Mouse (Mus musculus): ENCODE data around the gene Stim1. TPM values are rescaled to one million over a fixed set of nuclear protein-coding genes. Genes with fewer than 3 reads are reported as not detected.

Stim1 gene
- polyA plus RNA-seq, 1 experiment from 2014 or later, result 32.9 TPM

GRCm38 (mm10) chr7:102337898-102338297 is 70.3 kb downstream of the Stim1 start:
- no peaks in the 10 kb centered on the region for H3K36me3 ChIP-seq (ENCODE audit: inconsistent target)
- H3K79me2 ChIP-seq (ENCODE audit: inconsistent target), result no peaks in the 10 kb centered on the region
- WGBS (ENCODE audit: missing documents), result 7% methylated on average over 3 of the region's 3 CpGs
- no peak overlapping the region for H3K27ac ChIP-seq
- H3K4me3 ChIP-seq (ENCODE audit: inconsistent target), result no peak overlapping the region

- no peaks in the 10 kb centered on the region for H3K36me3 ChIP-seq (ENCODE audit: inconsistent target)
- no peak overlapping the region for H3K27ac ChIP-seq
- H3K4me3 ChIP-seq (ENCODE audit: inconsistent target), result no peak overlapping the region
- 83% methylated on average over 3 of the region's 3 CpGs for WGBS (ENCODE audit: missing documents)
- H3K79me2 ChIP-seq (ENCODE audit: inconsistent target), result no peaks in the 10 kb centered on the region
These were observed 71.3 kb downstream of the Stim1 start for GRCm38 (mm10) chr7:102338956-102339355.

- WGBS (ENCODE audit: missing documents), result 81% methylated on average over 2 of the region's 2 CpGs
These were observed 78.3 kb downstream of the Stim1 start for GRCm38 (mm10) chr7:102345893-102346292.

GRCm38 (mm10) chr7:102347327-102347726 is 79.7 kb downstream of the Stim1 start:
- 42% methylated on average over 3 of the region's 3 CpGs for WGBS (ENCODE audit: missing documents)
- Histone ChIP-seq H3K36me3 (ENCODE audit: inconsistent target) (no peaks in the 10 kb centered on the region), H3K27ac (no peak overlapping the region), H3K4me3 (ENCODE audit: inconsistent target) (no peak overlapping the region), H3K79me2 (ENCODE audit: inconsistent target) (no peaks in the 10 kb centered on the region)

More at GRCm38 (mm10) chr7:102345893-102346292, 78.3 kb downstream of the Stim1 start:
- Histone ChIP-seq H3K36me3 (ENCODE audit: inconsistent target) (no peaks in the 10 kb centered on the region), H3K27ac (no peak overlapping the region), H3K4me3 (ENCODE audit: inconsistent target) (no peak overlapping the region), H3K79me2 (ENCODE audit: inconsistent target) (no peaks in the 10 kb centered on the region)

- H3K79me2 ChIP-seq (ENCODE audit: inconsistent target), result no peaks in the 10 kb centered on the region
- no peaks in the 10 kb centered on the region for H3K36me3 ChIP-seq (ENCODE audit: inconsistent target)
- no peak overlapping the region for H3K27ac ChIP-seq
- 94% methylated on average over 2 of the region's 2 CpGs for WGBS (ENCODE audit: missing documents)
- H3K4me3 ChIP-seq (ENCODE audit: inconsistent target), result no peak overlapping the region
These were observed 81.1 kb downstream of the Stim1 start for GRCm38 (mm10) chr7:102348681-102349080.

- 96% methylated on average over 5 of the region's 5 CpGs for whole genome bisulfite sequencing (ENCODE audit: missing documents)
- no peak overlapping the region for H3K4me3 ChIP-seq (ENCODE audit: inconsistent target)
- H3K79me2 ChIP-seq (ENCODE audit: inconsistent target), result no peaks in the 10 kb centered on the region
- H3K27ac ChIP-seq, result no peak overlapping the region
- H3K36me3 ChIP-seq (ENCODE audit: inconsistent target), result no peaks in the 10 kb centered on the region
These were observed 81.6 kb downstream of the Stim1 start for GRCm38 (mm10) chr7:102349236-102349635.

GRCm38 (mm10) chr7:102353420-102353819 is 85.8 kb downstream of the Stim1 start:
- no peak overlapping the region for H3K4me3 ChIP-seq (ENCODE audit: inconsistent target)
- no peak overlapping the region for H3K27ac ChIP-seq
- no peaks in the 10 kb centered on the region for H3K36me3 ChIP-seq (ENCODE audit: inconsistent target)
- 100% methylated on average over 1 of the region's 1 CpGs for WGBS (ENCODE audit: missing documents)
- no peaks in the 10 kb centered on the region for H3K79me2 ChIP-seq (ENCODE audit: inconsistent target)

- WGBS (ENCODE audit: missing documents), result 98% methylated on average over 3 of the region's 3 CpGs
- Histone ChIP-seq H3K79me2 (ENCODE audit: inconsistent target) (no peaks in the 10 kb centered on the region), H3K4me3 (ENCODE audit: inconsistent target) (no peak overlapping the region), H3K27ac (no peak overlapping the region), H3K36me3 (ENCODE audit: inconsistent target) (no peaks in the 10 kb centered on the region)
These were observed 90.5 kb downstream of the Stim1 start for GRCm38 (mm10) chr7:102358124-102358523.

- no peaks in the 10 kb centered on the region for H3K36me3 ChIP-seq (ENCODE audit: inconsistent target)
- no peaks in the 10 kb centered on the region for H3K79me2 ChIP-seq (ENCODE audit: inconsistent target)
- no peak overlapping the region for H3K4me3 ChIP-seq (ENCODE audit: inconsistent target)
- no peak overlapping the region for H3K27ac ChIP-seq
- 77% methylated on average over 2 of the region's 2 CpGs for WGBS (ENCODE audit: missing documents)
These were observed 93.7 kb downstream of the Stim1 start for GRCm38 (mm10) chr7:102361297-102361696.

- H3K79me2 ChIP-seq (ENCODE audit: inconsistent target), result no peaks in the 10 kb centered on the region
- WGBS (ENCODE audit: missing documents), result 100% methylated on average over 1 of the region's 1 CpGs
- H3K36me3 ChIP-seq (ENCODE audit: inconsistent target), result no peaks in the 10 kb centered on the region
- H3K4me3 ChIP-seq (ENCODE audit: inconsistent target), result no peak overlapping the region
- H3K27ac ChIP-seq, result no peak overlapping the region
These were observed 96.2 kb downstream of the Stim1 start for GRCm38 (mm10) chr7:102363853-102364252.

GRCm38 (mm10) chr7:102369661-102370060 is 102.1 kb downstream of the Stim1 start:
- H3K36me3 ChIP-seq (ENCODE audit: inconsistent target), result no peaks in the 10 kb centered on the region
- no peaks in the 10 kb centered on the region for H3K79me2 ChIP-seq (ENCODE audit: inconsistent target)
- 95% methylated on average over 4 of the region's 4 CpGs for WGBS (ENCODE audit: missing documents)
- no peak overlapping the region for H3K4me3 ChIP-seq (ENCODE audit: inconsistent target)
- no peak overlapping the region for H3K27ac ChIP-seq

GRCm38 (mm10) chr7:102370526-102370925 is 102.9 kb downstream of the Stim1 start:
- Histone ChIP-seq H3K27ac (no peak overlapping the region), H3K4me3 (ENCODE audit: inconsistent target) (no peak overlapping the region), H3K79me2 (ENCODE audit: inconsistent target) (no peaks in the 10 kb centered on the region), H3K36me3 (ENCODE audit: inconsistent target) (no peaks in the 10 kb centered on the region)
- 80% methylated on average over 4 of the region's 5 CpGs for WGBS (ENCODE audit: missing documents)

GRCm38 (mm10) chr7:102373382-102374072 is 105.9 kb downstream of the Stim1 start:
- Histone ChIP-seq H3K4me3 (ENCODE audit: inconsistent target) (no peak overlapping the region), H3K36me3 (ENCODE audit: inconsistent target) (no peaks in the 10 kb centered on the region), H3K27ac (no peak overlapping the region), H3K79me2 (ENCODE audit: inconsistent target) (no peaks in the 10 kb centered on the region)
- WGBS (ENCODE audit: missing documents), result 98% methylated on average over 3 of the region's 3 CpGs

GRCm38 (mm10) chr7:102383221-102383620 is 115.6 kb downstream of the Stim1 start:
- Histone ChIP-seq H3K27ac (no peak overlapping the region), H3K4me3 (ENCODE audit: inconsistent target) (no peak overlapping the region), H3K36me3 (ENCODE audit: inconsistent target) (no peaks in the 10 kb centered on the region), H3K79me2 (ENCODE audit: inconsistent target) (no peaks in the 10 kb centered on the region)
- 98% methylated on average over 7 of the region's 7 CpGs for WGBS (ENCODE audit: missing documents)

GRCm38 (mm10) chr7:102385973-102386372 is 118.4 kb downstream of the Stim1 start:
- no peaks in the 10 kb centered on the region for H3K79me2 ChIP-seq (ENCODE audit: inconsistent target)
- WGBS (ENCODE audit: missing documents), result 100% methylated on average over 3 of the region's 3 CpGs
- no peak overlapping the region for H3K27ac ChIP-seq
- H3K36me3 ChIP-seq (ENCODE audit: inconsistent target), result no peaks in the 10 kb centered on the region
- no peak overlapping the region for H3K4me3 ChIP-seq (ENCODE audit: inconsistent target)

- H3K36me3 ChIP-seq (ENCODE audit: inconsistent target), result no peaks in the 10 kb centered on the region
- H3K27ac ChIP-seq, result no peak overlapping the region
- H3K4me3 ChIP-seq (ENCODE audit: inconsistent target), result no peak overlapping the region
- H3K79me2 ChIP-seq (ENCODE audit: inconsistent target), result no peaks in the 10 kb centered on the region
- 94% methylated on average over 5 of the region's 5 CpGs for WGBS (ENCODE audit: missing documents)
These were observed 121.5 kb downstream of the Stim1 start for GRCm38 (mm10) chr7:102389082-102389481.

All from macrophage (primary cell).